Mouse (Mus musculus) adrenal gland, adult 2 months (tissue): ENCODE measurements at regions not wholly inside any gene's neighbourhood (a gene's known extent, or its start where the extent isn't known, plus 50 kb on each side); places are given as distances from the start of the nearest gene placed in this dataset.
A peak's percentile ranks its signal among the peaks of the same experiment; 100 is the strongest.

Source experiments
- DNase-seq: peaks from one replicate; pipeline ENCODE4 v3.0.0; 2021

DNA sequence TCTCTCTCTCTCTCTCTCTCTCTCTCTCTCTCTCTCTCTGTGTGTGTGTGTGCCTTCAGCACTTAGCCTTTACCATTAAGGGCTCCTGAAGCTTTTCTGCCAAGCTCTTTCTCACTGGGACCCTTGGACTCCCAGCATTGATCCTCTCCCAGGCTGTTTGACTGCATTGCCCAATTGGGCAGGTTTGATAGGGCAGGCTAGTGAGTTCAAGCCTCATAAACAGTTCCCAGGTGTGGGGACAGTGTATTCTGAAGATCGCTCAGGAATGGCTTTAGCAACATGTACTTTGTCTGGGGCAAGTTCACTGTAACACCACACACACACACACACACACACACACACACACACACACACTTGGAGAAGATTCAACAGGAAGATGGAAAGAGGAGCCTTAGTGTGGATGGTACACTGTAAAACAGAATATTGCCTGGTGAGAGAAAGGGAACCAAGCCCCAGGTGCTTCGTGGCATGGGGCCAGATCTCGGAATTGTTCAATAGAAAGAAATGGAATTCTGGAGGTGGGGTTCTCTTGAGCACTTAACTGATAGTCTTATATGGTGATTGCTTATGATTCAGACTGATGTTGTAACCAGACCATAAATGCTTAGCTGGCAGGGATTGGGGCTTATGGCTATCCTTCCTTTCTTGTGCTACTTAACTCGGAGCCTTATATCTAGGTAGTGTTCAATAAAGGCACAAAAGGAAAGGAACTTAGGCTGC is 229.5 kb downstream of the 4933412E24Rik start:
- peak; percentile 19 for DNase-seq

DNA sequence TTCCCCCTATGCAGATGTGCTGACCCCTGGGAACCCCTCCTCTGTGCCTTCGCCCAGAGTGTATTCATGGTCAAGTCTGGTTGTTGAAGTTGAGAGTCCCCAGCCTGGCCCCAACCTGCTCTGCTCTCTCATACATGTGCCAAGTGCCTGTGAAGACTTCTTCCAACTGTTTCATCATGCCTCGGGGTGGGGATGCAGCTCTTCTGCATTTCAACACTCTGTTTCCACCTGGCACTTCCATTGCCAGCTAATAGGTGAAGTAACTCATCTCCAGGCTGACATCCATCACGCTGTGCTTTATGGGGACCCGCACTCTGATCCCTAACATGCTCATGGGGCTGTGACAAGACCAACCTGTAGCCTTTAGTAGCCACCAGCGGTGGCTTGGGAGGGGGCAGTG is 230.4 kb downstream of the 4933412E24Rik start:
- peak; percentile 31 for DNase-seq

DNA sequence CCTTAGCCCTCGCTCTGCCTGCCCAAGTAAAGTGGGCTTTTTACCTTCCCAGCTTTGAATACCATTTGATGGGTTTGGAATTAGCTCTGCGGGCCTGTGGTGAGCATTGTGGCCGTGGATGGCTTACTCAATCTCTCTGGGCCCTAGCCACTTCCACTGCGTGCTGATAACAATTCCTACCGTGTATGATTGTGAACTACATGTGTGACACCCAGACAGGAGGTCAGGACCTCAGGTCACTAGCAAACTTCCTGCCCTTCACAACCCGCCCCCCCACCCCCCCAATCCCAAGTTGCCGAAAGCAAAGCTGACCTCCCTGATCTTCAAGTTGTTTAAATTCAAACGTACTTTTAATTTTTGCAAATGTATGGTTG is 231.9 kb downstream of the 4933412E24Rik start:
- no peak for DNase-seq

DNA sequence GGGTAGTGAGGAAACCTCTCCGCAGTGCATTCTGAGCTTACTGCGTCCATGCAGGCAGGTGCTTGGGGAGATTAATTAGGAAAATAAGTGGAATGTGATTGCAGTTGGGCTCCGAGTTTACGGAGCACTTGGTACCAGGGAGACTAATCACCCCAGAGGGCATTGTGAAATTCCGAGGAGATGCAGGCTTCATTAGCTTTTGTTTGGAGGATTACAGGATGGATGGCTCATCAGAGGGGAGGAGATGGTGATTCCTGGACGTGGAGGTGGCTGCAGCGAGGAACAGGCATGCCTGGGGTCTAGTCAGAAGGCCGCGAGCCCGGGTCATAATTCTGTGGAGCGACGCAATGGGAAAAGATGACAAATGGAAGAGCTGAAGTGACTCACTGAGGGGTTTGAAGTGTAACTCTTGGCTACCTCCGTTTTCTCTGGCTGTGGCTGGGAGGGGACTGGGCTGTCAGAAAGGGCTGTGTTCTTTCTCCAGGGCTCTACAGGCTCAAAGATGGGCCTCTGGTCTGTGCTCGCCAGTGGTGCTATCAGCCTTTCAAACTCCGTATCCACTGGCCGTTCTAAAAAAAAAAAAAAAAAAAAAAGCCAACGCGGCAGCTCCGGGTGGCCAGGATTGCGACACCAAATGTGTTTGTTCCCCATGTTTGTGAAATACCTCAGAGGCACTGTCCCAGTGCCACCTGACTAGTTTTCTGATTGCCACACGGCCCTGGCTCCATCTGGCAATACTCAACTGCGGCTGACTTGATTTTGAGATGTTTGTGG is 232.4 kb downstream of the 4933412E24Rik start:
- DNase-seq: peak; percentile 86

DNA sequence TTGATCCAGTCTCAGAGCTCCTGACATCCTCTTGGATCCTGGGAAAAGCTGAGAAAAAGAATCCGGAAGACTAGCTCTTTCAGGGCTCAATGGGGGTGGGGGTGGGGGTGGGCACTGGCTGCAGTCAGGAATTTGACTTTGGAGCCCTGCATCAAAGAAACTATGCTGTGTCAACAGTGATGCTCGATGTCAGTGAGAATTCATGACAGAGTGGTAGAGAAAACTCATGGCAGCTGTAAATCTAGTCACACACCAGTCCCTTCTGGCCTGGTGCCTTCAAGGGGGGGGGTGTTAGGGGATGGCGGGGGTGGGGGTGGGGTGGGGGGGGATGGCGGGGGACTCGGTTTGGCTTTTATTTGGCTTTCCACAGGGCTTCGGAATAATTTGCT is 233.0 kb downstream of the 4933412E24Rik start:
- DNase-seq: no peak

DNA sequence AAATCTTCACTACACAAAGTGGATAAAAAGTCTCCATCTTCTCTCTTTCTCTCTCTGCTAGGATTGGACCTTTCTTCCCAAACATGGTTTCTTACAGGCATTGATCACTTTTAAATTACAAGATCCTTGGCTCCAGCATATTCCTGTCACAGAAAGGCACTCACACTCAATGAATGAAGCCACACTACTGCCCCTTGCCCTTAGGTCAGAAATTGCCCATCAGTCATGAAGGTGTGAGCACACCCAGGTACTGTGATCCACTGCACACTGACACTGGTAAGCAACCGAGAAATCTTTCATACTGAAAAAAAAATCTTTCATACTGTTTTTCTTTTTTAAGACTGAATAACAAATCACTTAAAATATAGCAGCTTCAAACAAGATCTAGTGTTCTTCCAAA is 235.9 kb downstream of the 4933412E24Rik start:
- DNase-seq: no peak

DNA sequence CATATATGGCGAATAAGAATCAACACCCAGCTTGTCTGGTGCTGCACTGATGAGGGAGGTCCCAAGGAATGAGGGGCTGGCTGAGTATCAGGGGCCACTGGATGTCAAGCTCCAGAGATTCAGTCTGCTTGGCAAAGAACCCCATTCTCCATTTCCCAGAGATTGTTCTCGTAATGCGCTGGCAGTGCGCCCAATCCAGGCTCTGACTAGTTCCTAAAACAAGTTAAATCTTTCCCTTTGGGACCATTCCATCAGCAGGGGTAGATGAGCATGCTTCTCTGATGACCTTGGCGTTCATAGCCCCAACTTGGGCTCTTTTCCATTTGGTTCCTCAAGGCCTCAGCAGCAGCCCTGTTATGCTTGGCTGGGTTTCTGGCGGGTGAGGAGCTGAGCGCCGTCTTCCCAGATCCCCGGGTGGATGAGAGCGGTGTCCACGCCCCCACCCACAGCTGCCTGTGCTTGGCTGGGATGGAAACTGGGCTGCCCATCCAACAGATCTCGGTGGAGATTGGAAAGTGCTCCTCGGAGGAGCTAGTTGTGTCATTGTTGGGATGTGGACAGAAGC is 239.0 kb downstream of the 4933412E24Rik start:
- peak; percentile 86 for DNase-seq

DNA sequence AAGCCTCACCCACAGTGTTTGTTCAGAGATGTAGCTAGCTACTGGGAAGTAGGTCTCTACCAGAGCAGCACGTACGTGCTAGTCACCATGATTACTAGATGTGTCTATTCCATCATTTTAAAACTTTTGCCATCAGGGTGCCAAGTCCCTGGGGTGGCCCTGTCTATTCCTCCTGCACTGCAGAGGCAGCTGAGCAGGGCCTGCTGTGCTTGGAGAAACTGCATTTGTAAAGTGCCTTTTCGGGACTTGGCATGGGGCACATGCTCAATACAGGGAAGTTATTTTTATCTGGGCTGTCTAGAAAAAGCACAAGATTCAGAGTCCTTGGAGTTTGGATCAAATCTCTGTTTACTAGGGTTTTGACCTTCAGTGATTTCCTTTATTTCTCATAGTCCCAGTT is 240.6 kb downstream of the 4933412E24Rik start:
- peak; percentile 51 for DNase-seq

DNA sequence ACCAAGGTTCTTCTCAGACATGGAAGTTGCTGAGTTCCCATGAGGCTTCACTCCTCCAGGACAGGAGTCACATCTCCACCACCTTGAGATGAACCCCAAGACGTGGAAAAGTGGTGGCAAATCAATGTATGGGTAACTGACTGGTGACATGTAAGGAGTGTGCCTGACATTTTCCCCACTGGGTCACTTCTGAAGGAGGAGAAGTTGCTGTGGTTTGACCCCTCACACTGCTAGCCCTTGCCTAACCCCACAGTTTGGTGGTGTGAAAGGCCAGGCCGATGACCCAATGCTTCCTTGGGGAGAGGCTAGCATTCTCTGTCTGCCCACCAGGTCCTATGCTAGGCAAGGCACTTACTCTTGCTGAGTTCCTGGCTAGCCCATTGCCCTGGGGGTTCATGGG is 242.4 kb downstream of the 4933412E24Rik start:
- peak; percentile 22 for DNase-seq

DNA sequence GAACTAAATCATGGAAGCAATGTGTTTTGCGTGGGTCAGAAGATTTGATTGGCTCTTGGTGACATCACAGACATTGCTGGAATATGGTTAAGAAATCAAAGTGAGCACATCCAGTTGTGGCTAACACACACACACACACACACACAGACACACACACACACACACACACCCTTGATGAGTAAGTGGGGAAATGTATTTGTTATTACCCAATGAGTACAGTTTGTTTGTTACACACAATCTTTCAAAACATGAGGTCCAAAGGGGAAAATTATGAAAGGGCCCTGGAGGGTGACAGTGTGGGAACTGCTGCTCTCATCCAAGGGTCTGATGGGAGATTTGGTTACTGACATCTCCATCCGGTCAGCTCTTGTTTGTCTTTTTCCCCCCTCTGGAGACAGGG is 243.8 kb downstream of the 4933412E24Rik start:
- no peak for DNase-seq

DNA sequence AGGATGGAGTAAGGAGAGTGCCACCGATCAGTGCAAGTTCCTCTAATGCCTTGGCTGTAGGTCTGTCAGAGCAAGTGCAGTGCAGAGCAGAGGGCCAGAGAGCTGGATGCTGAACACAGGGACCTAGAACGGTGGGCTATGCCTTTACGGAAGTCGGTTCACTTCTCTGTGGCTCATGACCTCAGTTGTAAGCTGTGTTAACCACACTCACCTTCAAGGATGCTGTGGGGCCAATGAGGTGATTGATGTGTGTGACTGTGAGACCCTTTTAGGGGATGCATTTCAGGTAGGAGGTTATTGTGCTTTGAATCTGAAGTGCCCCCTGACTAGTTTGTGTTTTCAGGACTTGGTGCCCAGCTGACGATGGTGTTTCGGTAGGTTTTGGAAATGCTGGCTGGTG is 254.4 kb downstream of the 4933412E24Rik start:
- no peak for DNase-seq

DNA sequence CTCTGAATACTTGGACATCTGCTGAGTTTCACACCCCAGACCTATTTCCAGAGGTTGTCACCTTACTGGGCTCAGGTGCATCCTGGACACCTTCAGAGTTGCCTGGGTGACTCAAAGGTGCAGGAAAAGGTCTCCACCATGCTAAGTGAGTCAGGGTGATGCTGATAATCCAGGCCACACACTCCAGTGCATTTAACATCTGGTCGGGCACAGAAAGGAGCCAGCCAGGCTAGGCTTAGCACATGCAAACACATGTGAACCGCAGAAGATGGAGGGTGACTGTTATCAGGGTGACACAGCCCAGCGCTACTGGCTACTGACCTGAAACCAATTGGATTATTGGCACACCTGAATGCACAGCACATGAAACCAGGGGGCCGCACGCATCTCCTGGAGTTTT is 255.9 kb downstream of the 4933412E24Rik start:
- no peak for DNase-seq

DNA sequence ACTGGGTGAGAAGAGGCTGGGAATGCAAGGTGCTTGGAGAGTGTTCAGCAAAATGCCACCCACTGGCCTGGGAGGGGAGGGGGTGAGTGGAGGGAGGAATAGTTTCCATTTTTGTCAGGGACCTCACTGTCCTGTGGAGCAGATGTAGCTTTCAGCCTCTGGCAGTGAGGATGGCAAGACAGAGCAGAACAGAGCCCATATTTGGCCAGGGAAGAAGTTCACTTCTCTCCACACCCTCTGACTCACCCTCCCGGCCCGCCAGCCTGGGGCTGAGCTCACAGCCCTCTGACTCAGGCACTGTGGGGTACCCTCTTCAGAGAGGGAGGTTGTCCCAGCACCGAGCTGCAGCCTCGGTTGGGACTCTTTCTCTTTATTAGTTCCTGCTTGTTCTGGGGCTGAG is 256.8 kb downstream of the 4933412E24Rik start:
- DNase-seq: peak; percentile 90

DNA sequence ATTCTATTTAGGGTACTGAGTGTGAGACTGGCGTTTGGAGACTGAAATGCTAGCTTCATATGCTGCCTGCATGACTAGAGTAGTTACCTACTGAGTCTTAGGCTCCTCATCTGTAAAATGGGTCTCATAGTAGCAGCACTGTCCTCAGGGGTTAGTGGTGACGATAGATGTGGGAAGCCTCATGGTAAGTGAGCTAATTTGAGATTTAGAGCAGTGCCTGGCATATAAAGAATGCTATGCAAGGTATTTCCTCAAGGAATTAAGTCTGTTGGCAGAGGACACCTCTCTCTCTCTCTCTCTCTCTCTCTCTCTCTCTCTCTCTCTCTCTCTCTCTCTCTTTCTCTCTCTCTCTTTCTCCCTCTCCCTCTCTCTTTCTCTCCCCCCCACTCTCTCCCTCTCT is 257.4 kb downstream of the 4933412E24Rik start:
- no peak for DNase-seq

DNA sequence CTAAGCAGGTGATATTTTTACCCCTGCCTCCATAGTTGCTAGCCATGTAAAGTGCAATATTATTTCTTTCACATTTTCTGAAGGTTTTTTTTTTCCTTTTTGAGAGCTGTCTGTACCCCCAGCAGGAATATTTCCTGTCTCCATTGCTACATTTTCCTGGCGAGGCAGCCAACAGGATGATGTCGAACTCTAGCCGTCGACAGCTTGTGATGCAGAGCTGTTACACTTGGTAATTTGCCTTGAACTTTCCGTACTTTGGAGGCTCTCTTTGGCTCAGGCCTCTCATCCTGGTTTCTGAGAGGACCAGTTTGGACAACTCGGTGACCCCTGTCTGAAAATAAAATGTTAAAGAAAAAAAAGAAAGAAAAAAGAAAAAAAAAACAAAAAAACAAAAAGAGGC is 260.3 kb downstream of the 4933412E24Rik start:
- peak; percentile 60 for DNase-seq

DNA sequence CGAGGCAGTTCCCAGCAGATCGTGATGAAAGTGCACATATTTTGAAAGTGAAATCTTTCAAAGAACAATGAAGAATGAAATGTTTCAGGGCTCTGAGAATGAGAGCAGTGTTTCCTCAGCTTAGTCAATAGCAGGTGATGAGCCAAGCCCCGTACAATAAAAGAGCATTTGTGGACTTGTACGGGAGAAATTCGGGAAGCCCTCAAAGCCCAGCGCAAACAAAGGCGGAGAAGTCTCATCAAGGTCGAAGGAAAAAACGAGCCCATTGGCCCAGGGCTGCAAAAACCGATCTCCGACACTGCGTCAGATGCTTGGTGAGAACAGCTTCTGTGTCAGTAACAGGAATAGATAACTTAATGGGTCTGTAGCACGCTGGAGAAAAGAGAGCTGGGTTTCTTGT is 261.5 kb downstream of the 4933412E24Rik start:
- DNase-seq: no peak

DNA sequence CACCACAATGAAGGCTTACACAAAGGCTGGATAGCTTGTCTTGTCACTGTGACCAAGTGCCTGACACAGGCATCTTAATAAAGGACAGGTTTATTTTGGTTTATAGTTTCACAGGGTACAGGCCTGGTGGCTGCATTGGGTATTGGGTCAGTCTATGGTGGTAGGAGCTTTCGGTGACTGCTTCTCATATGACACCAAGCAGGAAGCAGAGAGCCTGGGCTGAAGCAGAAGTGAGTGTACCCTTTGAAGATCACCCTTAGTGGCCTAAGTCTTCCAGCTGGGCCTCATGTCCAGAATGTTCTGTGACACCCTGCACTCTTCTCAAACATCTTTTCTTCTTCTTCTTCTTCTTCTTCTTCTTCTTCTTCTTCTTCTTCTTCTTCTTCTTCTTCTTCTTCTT is 264.1 kb downstream of the 4933412E24Rik start:
- DNase-seq: no peak

DNA sequence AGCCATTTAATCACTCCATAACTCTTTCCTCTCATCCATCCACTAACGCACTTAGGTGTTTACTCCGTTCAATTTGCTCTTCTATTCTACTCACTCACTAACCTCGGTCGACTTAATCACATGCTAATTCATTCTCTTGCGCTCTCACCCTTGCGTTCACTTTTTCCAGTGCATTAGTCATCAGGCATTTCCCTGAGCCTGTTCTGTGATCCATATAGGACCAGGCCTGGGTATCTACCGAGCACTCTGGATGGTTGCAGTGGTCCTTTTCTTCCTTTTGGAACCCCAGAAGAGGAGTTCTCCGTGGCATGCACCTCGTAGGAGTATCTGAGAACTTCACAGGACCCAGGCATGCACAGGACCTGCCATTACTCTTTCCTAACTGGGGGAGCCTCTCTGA is 270.1 kb downstream of the 4933412E24Rik start:
- no peak for DNase-seq

DNA sequence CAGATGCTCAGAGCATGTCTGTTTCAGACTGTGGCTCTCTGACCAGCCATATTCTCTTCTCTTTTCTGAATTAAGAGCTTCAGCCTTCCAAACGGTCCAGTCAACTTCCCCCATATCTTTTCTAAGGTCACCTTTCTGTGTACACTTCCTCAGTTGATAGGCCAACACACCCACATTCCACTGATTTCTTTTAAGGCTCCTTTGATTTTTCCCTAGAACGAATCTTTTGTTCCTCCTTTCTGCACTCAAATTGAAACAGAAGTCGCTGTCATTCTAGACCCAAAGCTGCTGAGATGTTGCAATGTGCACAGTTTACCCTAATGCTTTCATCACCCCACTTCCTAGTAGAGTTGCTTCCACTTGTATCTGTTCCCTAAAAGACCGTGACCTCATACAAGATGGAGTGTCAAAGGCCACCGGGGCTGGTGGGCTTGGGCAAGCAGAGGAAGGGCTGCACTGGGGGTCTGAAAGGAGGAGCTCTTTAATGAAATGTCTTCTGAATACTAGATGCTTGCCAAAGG is 271.9 kb downstream of the 4933412E24Rik start:
- DNase-seq: no peak

DNA sequence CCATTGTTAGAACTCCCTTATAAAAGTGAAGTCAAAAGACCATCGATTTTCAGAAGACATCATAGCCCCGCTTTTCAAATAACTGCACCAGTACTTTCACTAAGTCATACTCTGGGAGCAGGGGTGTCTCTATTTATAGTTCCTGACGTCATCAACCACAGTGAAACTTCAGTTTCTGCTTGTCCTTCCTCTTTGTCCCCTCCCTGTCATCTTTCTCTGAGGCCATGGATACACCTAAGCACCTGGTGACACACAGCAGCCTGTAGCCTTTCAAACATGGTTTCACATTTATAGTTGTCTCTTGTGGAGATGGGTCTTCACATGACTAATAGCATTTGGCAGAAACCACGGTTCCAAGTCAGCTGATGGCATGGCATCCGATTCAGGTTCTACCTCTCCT is 277.2 kb downstream of the 4933412E24Rik start:
- no peak for DNase-seq

DNA sequence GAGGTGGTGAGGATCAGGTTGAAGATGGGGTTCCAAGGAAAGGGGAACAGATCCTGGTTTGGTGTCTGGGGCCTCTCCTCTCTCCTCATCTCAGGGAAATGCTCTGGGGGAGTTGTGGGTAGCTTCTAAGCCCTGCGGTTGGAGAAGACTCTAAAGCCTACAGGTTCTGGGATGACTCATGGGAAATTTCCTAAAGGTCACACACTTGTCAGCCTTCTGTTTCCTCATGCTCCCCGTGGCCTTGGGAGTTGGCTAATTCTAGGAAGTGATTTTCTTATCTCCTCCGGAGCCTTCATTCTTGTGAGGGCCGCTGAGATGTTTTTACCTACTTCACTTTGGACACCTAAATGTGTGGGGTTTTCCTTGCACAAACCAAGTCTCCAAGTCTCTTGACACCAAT is 279.2 kb downstream of the 4933412E24Rik start:
- DNase-seq: peak; percentile 32

DNA sequence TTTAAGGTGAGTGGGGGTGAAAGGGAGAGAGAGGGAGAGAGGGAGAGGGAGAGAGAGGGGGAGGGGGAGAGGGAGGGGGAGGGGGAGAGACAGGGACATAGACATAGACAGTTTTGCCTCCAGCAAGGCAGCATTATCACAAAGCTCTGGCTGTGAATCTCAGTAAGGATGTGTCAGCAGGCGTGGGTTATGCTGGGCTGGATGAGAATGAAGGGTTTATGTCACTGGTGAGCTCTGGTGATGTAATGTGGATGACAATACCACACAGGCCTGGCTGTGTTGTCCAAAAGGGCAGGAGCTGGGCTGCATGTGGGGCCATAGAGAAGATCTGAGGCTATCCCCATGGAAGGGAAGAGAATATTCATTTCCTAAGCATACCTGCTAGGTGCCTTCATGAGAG is 282.0 kb downstream of the 4933412E24Rik start:
- peak; percentile 28 for DNase-seq

DNA sequence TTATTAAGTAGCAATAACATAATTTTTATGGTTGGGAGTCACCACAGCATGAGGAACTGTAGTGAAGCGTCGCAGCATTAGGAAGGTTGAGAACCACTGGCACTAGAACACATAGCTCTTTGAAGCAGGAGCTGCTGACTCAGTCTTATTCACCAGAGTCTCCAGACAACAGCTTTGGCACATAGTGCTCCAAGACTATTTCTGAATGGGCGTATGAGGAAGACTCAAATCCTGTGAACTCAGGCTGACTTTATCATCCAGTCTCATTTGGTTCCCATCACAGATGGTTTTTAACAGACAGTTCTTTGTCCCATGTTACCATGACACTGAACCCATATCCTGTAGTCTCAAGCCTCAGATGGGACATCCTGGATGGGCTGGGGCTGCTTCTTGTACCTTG is 282.5 kb downstream of the 4933412E24Rik start:
- DNase-seq: no peak
